Mouse (Mus musculus): ENCODE data around the gene Bmp2k.
"Not testable (repeated sequence)": the region's sequence is repeated elsewhere in the genome, so short reads cannot be mapped to it uniquely, and the experiment has no call there.

Gene Bmp2k

GRCm38 (mm10) chr5:97001571-97001970 is 4.1 kb downstream of the Bmp2k start:
- no peak for DNase-seq (ENCODE audit: low spot score in 2 of 2)

- no peak for DNase-seq (ENCODE audit: low spot score in 2 of 2)
These were observed 4.8 kb downstream of the Bmp2k start for GRCm38 (mm10) chr5:97002336-97002735.

- no peak for DNase-seq (ENCODE audit: low spot score in 2 of 2)
These were observed 5.4 kb downstream of the Bmp2k start for GRCm38 (mm10) chr5:97002937-97003336.

GRCm38 (mm10) chr5:97004178-97005030 is 6.9 kb downstream of the Bmp2k start:
- DNase-seq (ENCODE audit: low spot score in 2 of 2) = no peak

- DNase-seq (ENCODE audit: low spot score in 2 of 2) = no peak
These were observed 8.4 kb downstream of the Bmp2k start for GRCm38 (mm10) chr5:97005891-97006290.

- DNase-seq (ENCODE audit: low spot score in 2 of 2) = no peak
These were observed 9.4 kb downstream of the Bmp2k start for GRCm38 (mm10) chr5:97006929-97007328.

- DNase-seq (ENCODE audit: low spot score in 2 of 2) = no peak
These were observed 10.0 kb downstream of the Bmp2k start for GRCm38 (mm10) chr5:97007496-97007895.

- DNase-seq (ENCODE audit: low spot score in 2 of 2) = not testable (repeated sequence)
These were observed 11.7 kb downstream of the Bmp2k start for GRCm38 (mm10) chr5:97009140-97009539.

- DNase-seq (ENCODE audit: low spot score in 2 of 2) = no peak
These were observed 12.3 kb downstream of the Bmp2k start for GRCm38 (mm10) chr5:97009601-97010335.

- no peak for DNase-seq (ENCODE audit: low spot score in 2 of 2)
These were observed 18.5 kb downstream of the Bmp2k start for GRCm38 (mm10) chr5:97015781-97016508.

- no peak for DNase-seq (ENCODE audit: low spot score in 2 of 2)
These were observed 19.5 kb downstream of the Bmp2k start for GRCm38 (mm10) chr5:97016842-97017577.

- no peak for DNase-seq (ENCODE audit: low spot score in 2 of 2)
These were observed 25.1 kb downstream of the Bmp2k start for GRCm38 (mm10) chr5:97022305-97023278.

- DNase-seq (ENCODE audit: low spot score in 2 of 2) = no peak
These were observed 27.3 kb downstream of the Bmp2k start for GRCm38 (mm10) chr5:97024834-97025233.

GRCm38 (mm10) chr5:97025650-97026049 is 28.2 kb downstream of the Bmp2k start:
- DNase-seq (ENCODE audit: low spot score in 2 of 2) = no peak

- no peak for DNase-seq (ENCODE audit: low spot score in 2 of 2)
These were observed 30.5 kb downstream of the Bmp2k start for GRCm38 (mm10) chr5:97028004-97028403.

GRCm38 (mm10) chr5:97028840-97029239 is 31.4 kb downstream of the Bmp2k start:
- not testable (repeated sequence) for DNase-seq (ENCODE audit: low spot score in 2 of 2)

GRCm38 (mm10) chr5:97031771-97032170 is 34.3 kb downstream of the Bmp2k start:
- no peak for DNase-seq (ENCODE audit: low spot score in 2 of 2)

GRCm38 (mm10) chr5:97045260-97045659 is 47.8 kb downstream of the Bmp2k start:
- no peak for DNase-seq (ENCODE audit: low spot score in 2 of 2)

GRCm38 (mm10) chr5:97046680-97047079 is 49.2 kb downstream of the Bmp2k start:
- DNase-seq (ENCODE audit: low spot score in 2 of 2) = no peak

- no peak for DNase-seq (ENCODE audit: low spot score in 2 of 2)
These were observed 51.4 kb downstream of the Bmp2k start for GRCm38 (mm10) chr5:97048905-97049304.

Measured in natural killer cell, adult 2 months (primary cell).